Comparison of ENCODE assay signal across 25 mouse cellular contexts in the genomic region with DNA sequence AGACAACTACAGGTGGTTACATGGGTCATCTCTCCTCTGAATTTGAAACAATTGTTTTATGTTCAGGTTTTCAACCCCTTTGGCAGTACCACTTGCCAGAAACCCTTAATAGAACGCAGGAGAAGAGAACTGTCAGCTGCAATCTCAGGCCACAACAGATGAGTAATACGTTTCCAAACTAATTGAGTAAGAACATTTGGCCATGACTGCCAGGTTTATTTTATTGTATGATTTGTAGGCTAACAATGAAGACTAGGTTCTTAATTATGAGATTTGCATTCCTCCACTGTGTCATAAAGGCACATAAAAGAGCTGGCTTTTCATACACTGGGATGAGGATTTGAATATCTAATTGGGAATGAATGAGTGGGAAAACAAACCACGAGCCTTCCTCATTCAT.
DNase-seq lines count a peak whose midpoint lies in the region; ATAC-seq lines count a peak whose summit lies in the region.
"Had no signal": no experiment of that assay in that cellular context is flagged by ENCODE, and none has a peak within 500 bp of the region (broad histone marks: within the 10 kb centered on the region; RNA-seq: fewer than 3 reads in every experiment).

No protein-coding gene starts in this region.

- no peak overlapping the region for H3K27ac ChIP-seq in forebrain, embryonic 14.5 days (ENCODE audit: low read depth, low read length)
- no peak overlapping the region for H3K27ac ChIP-seq in forebrain, embryonic 15.5 days (replicated peaks)
- H3K27ac ChIP-seq: embryonic facial prominence, embryonic 13.5 days; embryonic facial prominence, embryonic 15.5 days had no signal

- no peak overlapping the region for H3K4me2 ChIP-seq in forebrain, embryonic 14.5 days (ENCODE audit: low read length)
- no peak overlapping the region for H3K4me2 ChIP-seq in forebrain, embryonic 15.5 days (replicated peaks)
- H3K4me2 ChIP-seq: embryonic facial prominence, embryonic 13.5 days; embryonic facial prominence, embryonic 15.5 days had no signal

- no peaks in the 10 kb centered on the region for H3K27me3 ChIP-seq in forebrain, embryonic 14.5 days (replicated peaks; ENCODE audit: control insufficient read depth, insufficient read depth, low read length)
- H3K27me3 ChIP-seq in forebrain, embryonic 15.5 days, result no peaks in the 10 kb centered on the region
- H3K27me3 ChIP-seq: CH12.LX; embryonic facial prominence, embryonic 13.5 days; embryonic facial prominence, embryonic 15.5 days had no signal

- H3K9ac ChIP-seq in forebrain, embryonic 14.5 days (ENCODE audit: low read length), result no peak overlapping the region
- no peak overlapping the region for H3K9ac ChIP-seq in forebrain, embryonic 15.5 days (replicated peaks)
- H3K9ac ChIP-seq: embryonic facial prominence, embryonic 13.5 days; embryonic facial prominence, embryonic 15.5 days; forebrain, postnatal 0 days had no signal

- no peak overlapping the region for H3K4me3 ChIP-seq in forebrain, embryonic 14.5 days (ENCODE audit: low read depth, low read length)
- H3K4me3 ChIP-seq in forebrain, embryonic 15.5 days, result no peak overlapping the region
- H3K4me3 ChIP-seq: embryonic facial prominence, embryonic 13.5 days; embryonic facial prominence, embryonic 15.5 days; erythroblast, embryonic 14.5 days had no signal

- 28% methylated on average over 3 of the region's 3 CpGs for WGBS in forebrain, embryonic 14.5 days
- WGBS in forebrain, embryonic 15.5 days, result 32% methylated on average over 3 of the region's 3 CpGs

- H3K4me1 ChIP-seq in forebrain, embryonic 14.5 days (ENCODE audit: control insufficient read depth, insufficient read depth, low read length), result no peaks in the 10 kb centered on the region
- H3K4me1 ChIP-seq in forebrain, embryonic 15.5 days, result no peaks in the 10 kb centered on the region
- H3K4me1 ChIP-seq: embryonic facial prominence, embryonic 13.5 days; embryonic facial prominence, embryonic 15.5 days had no signal

- peak; percentile 7; the same call in 1 of the 2 replicates for ATAC-seq in forebrain, embryonic 14.5 days
- ATAC-seq in forebrain, embryonic 15.5 days (replicated peaks), result no peak
- ATAC-seq: CD4-positive, CD25-positive, alpha-beta regulatory T cell, adult 4 months had no signal

- no peaks in the 10 kb centered on the region for H3K9me3 ChIP-seq in forebrain, embryonic 14.5 days (replicated peaks; ENCODE audit: control insufficient read depth, low read length)
- no peaks in the 10 kb centered on the region for H3K9me3 ChIP-seq in forebrain, embryonic 15.5 days
- H3K9me3 ChIP-seq: embryonic facial prominence, embryonic 13.5 days; embryonic facial prominence, embryonic 15.5 days; G1E had no signal

- H3K36me3 ChIP-seq in forebrain, embryonic 14.5 days (ENCODE audit: control insufficient read depth, insufficient read depth, low read length), result no peaks in the 10 kb centered on the region
- no peaks in the 10 kb centered on the region for H3K36me3 ChIP-seq in forebrain, embryonic 15.5 days
- H3K36me3 ChIP-seq: embryonic facial prominence, embryonic 13.5 days; embryonic facial prominence, embryonic 15.5 days; G1E had no signal

- DNase-seq in adrenal gland, adult 2 months, result peak; percentile 3
- DNase-seq in adrenal gland, postnatal 4 days (ENCODE audit: low spot score in 2 of 2), result no peak
- DNase-seq in forebrain, embryonic 14.5 days (ENCODE audit: low spot score), result no peak
- peak; percentile 95 for DNase-seq in Muller cell, postnatal 12 days (ENCODE audit: inconsistent ontology term)
- DNase-seq in fat pad, adult 2 months (ENCODE audit: extremely low read depth, low read depth, low spot score), result peak; percentile 40
- DNase-seq in right cerebral cortex, adult 2 months (ENCODE audit: low spot score in 2 of 2), result no peak
- no peak for DNase-seq in left cerebral cortex, adult 8-10 months (ENCODE audit: low spot score in 2 of 2)
- DNase-seq: adrenal gland, postnatal 10 days; adrenal gland, postnatal 25 days; B cell, adult 2 months; cerebellum, adult 11 months; cerebellum, adult 18-20 months; cerebellum, adult 8-10 months; cerebellum, adult 9-11 months; cerebellum, postnatal 14 days; cerebellum, postnatal 36 days; embryo, embryonic 11 days; forebrain, postnatal 0 days had no signal

Comparison
In these comparisons a context has a peak if more than half of its experiments do, and no peak if none do; other contexts are left out.
1. DNase-seq: peak in adrenal gland, adult 2 months (single experiment), Muller cell, postnatal 12 days (single experiment) and fat pad, adult 2 months (single experiment); none in adrenal gland, postnatal 4 days (0 of 2), forebrain, embryonic 14.5 days (single experiment), right cerebral cortex, adult 2 months (0 of 2) and left cerebral cortex, adult 8-10 months (0 of 2).